Mouse (Mus musculus) lung, embryonic 14.5 days (tissue): ENCODE measurements around the gene Coq9. TPM values are rescaled to one million over a fixed set of nuclear protein-coding genes. Genes with fewer than 3 reads are reported as not detected.

Experiments
- ATAC-seq: fragments of 200-750 bp; cut with Nextera tagmentation; 2 replicates; pipeline ENCODE4 v1.8.0; 2017; ENCODE audit warnings: mild to moderate bottlenecking, moderate TSS enrichment, moderate library complexity; ENCODE audit not compliant: insufficient read depth
- DNase-seq: peaks from one replicate; pipeline ENCODE4 v3.0.0-alpha.2; 2015
- H3K27ac ChIP-seq: fragments of 300-500 bp; sonication (generic); 2 replicates; pipeline ENCODE4 v1.5.1; 2014; ENCODE audit warnings: low read depth, mild to moderate bottlenecking, moderate library complexity
- H3K27me3 ChIP-seq: fragments of 300-500 bp; sonication (generic); 2 replicates; pipeline ENCODE4 v1.6.1; 2014; ENCODE audit warnings: low read length, control low read depth; ENCODE audit not compliant: insufficient read depth
- H3K36me3 ChIP-seq: fragments of 300-500 bp; sonication (generic); 2 replicates; pipeline ENCODE4 v1.6.1; 2014; ENCODE audit warnings: control low read depth; ENCODE audit not compliant: insufficient read depth
- H3K4me1 ChIP-seq: fragments of 300-500 bp; sonication (generic); 2 replicates; pipeline ENCODE4 v1.6.1; 2014; ENCODE audit warnings: antibody characterized with exemption, control low read depth; ENCODE audit not compliant: insufficient read depth
- H3K4me2 ChIP-seq: fragments of 300-500 bp; sonication (generic); 2 replicates; pipeline ENCODE4 v1.6.1; 2014; ENCODE audit warnings: mild to moderate bottlenecking
- H3K4me3 ChIP-seq: fragments of 300-500 bp; sonication (generic); 2 replicates; pipeline ENCODE4 v1.5.1; 2014; ENCODE audit warnings: low read depth, low read length
- H3K9ac ChIP-seq: fragments of 300-500 bp; sonication (generic); 2 replicates; pipeline ENCODE4 v1.6.1; 2014
- H3K9me3 ChIP-seq: fragments of 300-500 bp; sonication (generic); 2 replicates; pipeline ENCODE4 v1.6.1; 2016; ENCODE audit warnings: low read depth, low read length, control low read depth
- CTCF ChIP-seq: IDR thresholded peaks from 2 replicates; pipeline ENCODE4 v1.5.1; 2016; ENCODE audit warnings: antibody characterized with exemption, low read depth
- WGBS: fragments of 180-500 bp; shearing (Covaris S2); extraction: QIAGEN DNeasy Blood & Tissue Kit; methylation state at CpG from one replicate; pipeline ENCODE4 v1.1.7; 2014; 5-methylcytosine and 5-hydroxymethylcytosine counted together
- polyA plus RNA-seq: library from polyadenylated mRNA; unstranded; fragments of >200 nt; fragmentation: Nextera tagmentation; extraction: Ambion mirVana; gene quantifications from 2 replicates; pipeline ENCODE4 v1.2.1, GENCODE M21; 2014

The Coq9 gene
- polyA plus RNA-seq, 1 experiment from 2014 or later, result 58.3 TPM

GRCm38 (mm10) chr8:94875871-94876150 is 37.7 kb downstream of the Coq9 start:
- H3K9ac ChIP-seq, result peak overlapping the region; percentile 65
- no peak for TF ChIP-seq CTCF
- peak overlapping the region; percentile 70 for H3K4me3 ChIP-seq
- ATAC-seq, result no peak; the same call in 1 of the 2 replicates
- peaks cover 6% of the 10 kb centered on the region; the same call in 1 of the 2 replicates for H3K27me3 ChIP-seq
- peak overlapping the region; percentile 63 for H3K27ac ChIP-seq
- H3K36me3 ChIP-seq, result no peaks in the 10 kb centered on the region
- WGBS, result 0% methylated on average over 19 of the region's 20 CpGs
- H3K4me2 ChIP-seq, result peak overlapping the region; percentile 94
- peaks cover 23% of the 10 kb centered on the region; the same call in 1 of the 2 replicates for H3K4me1 ChIP-seq
- H3K9me3 ChIP-seq, result no peaks in the 10 kb centered on the region
- peak; percentile 33 for DNase-seq

DNA sequence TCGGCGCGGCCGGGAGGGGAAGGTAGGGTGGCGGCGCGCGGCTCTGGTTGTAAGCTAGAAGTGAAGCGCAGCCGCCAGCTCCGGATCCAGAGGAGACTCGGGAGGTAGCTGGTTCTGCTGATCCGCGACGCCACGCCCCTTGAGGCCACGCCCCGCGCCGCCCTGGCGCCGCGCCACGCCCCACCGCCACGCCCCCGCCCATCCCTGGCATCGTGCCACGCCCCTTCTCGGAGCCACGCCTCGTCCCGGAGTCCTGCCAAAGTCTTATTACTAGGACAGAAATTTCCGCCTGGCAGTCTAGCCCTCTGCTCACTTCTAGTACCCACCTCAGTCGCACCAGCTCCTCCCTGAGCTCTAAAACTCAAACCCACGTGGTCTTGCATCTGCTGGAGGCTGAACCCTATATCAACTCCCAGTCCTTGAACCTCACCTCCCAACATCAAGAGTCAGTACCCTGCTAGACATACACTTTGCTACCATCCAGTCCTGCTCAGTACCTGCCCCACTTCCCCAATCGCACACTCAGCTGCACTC is 38.1 kb downstream of the Coq9 start, which contains the start of gene Dok4:
Gene Dok4, minus strand, starts transcription at position 134 of the 534 bp plus-strand sequence.
- ATAC-seq, result peak; percentile 80
- peak within 1 kb of the TSS; percentile 65 for H3K9ac ChIP-seq

GRCm38 (mm10) chr8:94876820-94877219 is 38.7 kb downstream of the Coq9 start:
- H3K9ac ChIP-seq, result no peak overlapping the region
- 35% methylated on average over 3 of the region's 3 CpGs for WGBS
- DNase-seq (peak; percentile 16), ATAC-seq (no peak)
- no peak for TF ChIP-seq CTCF
- H3K36me3 ChIP-seq, result no peaks in the 10 kb centered on the region
- peak overlapping the region; percentile 94 for H3K4me2 ChIP-seq
- H3K4me3 ChIP-seq, result no peak overlapping the region
- no peak overlapping the region for H3K27ac ChIP-seq
- H3K4me1 ChIP-seq, result peaks cover 18% of the 10 kb centered on the region; the same call in 1 of the 2 replicates
- H3K27me3 ChIP-seq, result peaks cover 6% of the 10 kb centered on the region; the same call in 1 of the 2 replicates
- H3K9me3 ChIP-seq, result no peaks in the 10 kb centered on the region

More for the DNA sequence above, 38.1 kb downstream of the Coq9 start, which contains the start of gene Dok4:
- Histone ChIP-seq H3K9me3 (no peaks in the 10 kb centered on the region), H3K27me3 (peaks cover 6% of the 10 kb centered on the region; the same call in 1 of the 2 replicates), H3K4me1 (peaks cover 22% of the 10 kb centered on the region; the same call in 1 of the 2 replicates), H3K4me3 (peak within 1 kb of the TSS; percentile 70), H3K27ac (peak within 1 kb of the TSS; percentile 63), H3K4me2 (peak within 1 kb of the TSS; percentile 94), H3K36me3 (no peaks in the 10 kb centered on the region)
- WGBS, result under 1% methylated on average over 37 of the region's 37 CpGs
- TF ChIP-seq CTCF, result no peak
- DNase-seq, result peak; percentile 95

GRCm38 (mm10) chr8:94880742-94881141 is 42.6 kb downstream of the Coq9 start:
- Histone ChIP-seq H3K9me3 (no peaks in the 10 kb centered on the region), H3K27ac (no peak overlapping the region), H3K27me3 (no peaks in the 10 kb centered on the region), H3K9ac (no peak overlapping the region), H3K36me3 (no peaks in the 10 kb centered on the region), H3K4me3 (no peak overlapping the region), H3K4me2 (no peak overlapping the region), H3K4me1 (peaks cover 6% of the 10 kb centered on the region; the same call in 1 of the 2 replicates)
- TF ChIP-seq CTCF, result no peak
- no peak for ATAC-seq
- 53% methylated on average over 4 of the region's 4 CpGs for WGBS
- DNase-seq, result no peak

- Histone ChIP-seq H3K4me1 (no peaks in the 10 kb centered on the region), H3K27me3 (no peaks in the 10 kb centered on the region), H3K9ac (no peak overlapping the region), H3K36me3 (no peaks in the 10 kb centered on the region), H3K4me3 (no peak overlapping the region), H3K9me3 (no peaks in the 10 kb centered on the region), H3K4me2 (0 out of 2 replicates have a peak overlapping the region, but pooled peaks have one; percentile 20), H3K27ac (no peak overlapping the region)
- ATAC-seq (no peak), DNase-seq (no peak)
- no peak; the same call in 1 of the 2 replicates for TF ChIP-seq CTCF
- WGBS, result 36% methylated on average over 14 of the region's 14 CpGs
These were observed 50.4 kb downstream of the Coq9 start for GRCm38 (mm10) chr8:94888383-94889036.

DNA sequence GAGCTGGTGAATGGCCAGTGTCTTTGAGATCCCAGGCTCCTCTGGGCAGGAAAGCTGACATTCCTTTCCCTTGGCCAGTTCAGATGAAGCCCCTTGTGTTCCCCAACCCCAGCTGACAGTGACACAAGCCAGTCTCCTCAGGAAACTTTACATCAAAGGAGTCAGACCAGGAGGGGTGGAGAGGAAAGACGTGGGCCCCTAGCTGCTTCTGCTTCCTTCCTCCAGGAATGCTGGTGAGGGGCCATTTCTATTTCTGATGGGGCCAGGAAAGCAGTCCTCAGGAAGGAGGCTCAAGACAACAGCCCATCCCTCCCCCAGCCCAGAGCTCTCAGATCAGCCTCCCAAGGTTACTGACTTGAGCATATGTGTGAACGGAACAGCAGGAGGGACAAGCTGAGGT is 54.8 kb downstream of the Coq9 start:
- Histone ChIP-seq H3K4me2 (no peak overlapping the region), H3K27ac (no peak overlapping the region), H3K9ac (no peak overlapping the region), H3K27me3 (no peaks in the 10 kb centered on the region), H3K9me3 (no peaks in the 10 kb centered on the region), H3K36me3 (no peaks in the 10 kb centered on the region), H3K4me3 (no peak overlapping the region), H3K4me1 (no peaks in the 10 kb centered on the region)
- TF ChIP-seq CTCF, result no peak
- WGBS, result 30% methylated on average over 2 of the region's 2 CpGs
- DNase-seq, result peak; percentile 57
- peak; percentile 64 for ATAC-seq

- peak overlapping the region; percentile 48; the same call in 1 of the 2 replicates for H3K27ac ChIP-seq
- H3K27me3 ChIP-seq, result no peaks in the 10 kb centered on the region
- TF ChIP-seq CTCF, result no peak
- no peaks in the 10 kb centered on the region for H3K9me3 ChIP-seq
- ATAC-seq (peak; percentile 61), DNase-seq (peak; percentile 78)
- H3K36me3 ChIP-seq, result peaks cover 18% of the 10 kb centered on the region
- H3K4me3 ChIP-seq, result 0 out of 2 replicates have a peak overlapping the region, but pooled peaks have one; percentile 13
- WGBS, result 13% methylated on average over 11 of the region's 11 CpGs
- no peak overlapping the region for H3K9ac ChIP-seq
- peak overlapping the region; percentile 49 for H3K4me2 ChIP-seq
- H3K4me1 ChIP-seq, result peaks cover 13% of the 10 kb centered on the region
These were observed 61.1 kb downstream of the Coq9 start for GRCm38 (mm10) chr8:94899262-94899661.
